Mouse (Mus musculus): Measurements from ENCODE around the gene Lypd6b.

Lypd6b gene

DNA sequence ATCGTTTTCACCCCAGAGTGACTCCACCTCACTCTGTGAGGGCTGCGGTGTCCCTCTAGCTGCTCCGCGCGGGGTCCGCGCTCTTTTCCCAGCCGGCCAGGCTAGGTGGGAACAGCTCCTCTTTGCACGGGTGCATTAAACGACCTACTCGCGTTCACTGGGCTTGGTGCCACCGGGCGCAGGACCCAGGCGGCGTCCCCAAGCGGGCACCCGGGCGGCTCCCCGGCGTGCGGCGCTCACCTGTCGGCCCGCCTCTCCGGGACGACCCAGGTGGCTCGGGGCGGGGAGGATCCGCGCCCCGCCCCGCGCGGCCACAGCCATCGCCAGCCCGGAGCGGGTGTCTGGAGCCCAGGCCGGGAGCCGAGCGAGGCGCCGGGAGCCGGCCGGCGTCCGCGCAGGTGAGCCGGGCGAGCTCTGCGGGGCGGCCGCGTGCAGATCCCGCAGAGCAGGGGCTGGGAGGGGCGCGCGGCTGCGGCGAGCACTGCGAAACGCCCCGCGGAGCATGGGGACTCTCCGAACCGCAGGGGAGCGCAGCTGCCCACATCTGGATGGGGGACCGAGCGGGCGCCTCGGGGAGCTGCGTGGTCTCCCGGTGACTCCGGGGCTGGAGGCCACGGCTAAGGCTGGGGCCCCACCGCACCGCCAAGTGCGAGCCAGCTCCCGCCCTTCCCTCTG lies at the start of gene Lypd6b:
Gene Lypd6b, plus strand, starts transcription at position 313 of the 675 bp plus-strand sequence.
- peak; percentile 29 for DNase-seq (ENCODE audit: low spot score)

DNA sequence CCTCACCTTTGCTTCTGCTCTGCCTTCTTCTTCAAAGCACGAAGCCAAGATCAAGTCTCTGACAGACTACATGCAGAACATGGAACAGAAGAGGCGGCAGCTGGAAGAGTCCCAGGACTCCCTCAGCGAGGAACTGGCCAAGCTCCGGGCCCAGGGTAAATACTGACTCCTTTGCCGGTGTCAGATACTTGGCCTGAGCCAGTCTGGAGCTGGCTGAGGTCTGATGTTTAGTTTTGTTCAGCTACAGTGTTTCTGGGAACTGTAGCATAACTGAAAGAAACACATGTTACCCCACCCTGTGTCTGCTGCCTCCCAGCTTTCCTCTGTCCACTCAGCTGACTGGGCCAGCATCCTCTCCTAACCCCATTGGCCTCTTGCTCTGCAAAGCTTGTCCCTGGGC lies 48.4 kb upstream of the Lypd6b start:
- DNase-seq (ENCODE audit: low spot score) = no peak

DNA sequence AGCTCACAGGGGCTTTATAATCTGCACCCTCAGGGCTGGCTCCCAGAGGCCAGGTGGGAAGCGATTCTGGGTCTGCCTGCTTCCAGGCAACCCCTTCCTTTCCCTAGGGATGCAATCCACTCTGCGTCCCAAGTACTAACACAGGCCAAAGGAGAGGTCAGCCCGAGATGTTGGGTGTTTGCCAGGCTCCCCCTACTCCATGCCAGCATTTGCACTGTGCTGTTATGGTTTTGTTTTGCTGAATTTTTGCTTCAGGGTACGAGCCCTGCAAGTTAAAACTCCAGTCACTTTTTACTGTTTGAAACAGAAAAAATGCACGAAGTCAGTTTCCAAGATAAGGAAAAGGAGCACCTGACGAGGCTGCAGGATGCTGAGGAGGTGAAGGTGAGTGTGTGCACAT lies 46.5 kb upstream of the Lypd6b start:
- no peak for DNase-seq (ENCODE audit: low spot score)

DNA sequence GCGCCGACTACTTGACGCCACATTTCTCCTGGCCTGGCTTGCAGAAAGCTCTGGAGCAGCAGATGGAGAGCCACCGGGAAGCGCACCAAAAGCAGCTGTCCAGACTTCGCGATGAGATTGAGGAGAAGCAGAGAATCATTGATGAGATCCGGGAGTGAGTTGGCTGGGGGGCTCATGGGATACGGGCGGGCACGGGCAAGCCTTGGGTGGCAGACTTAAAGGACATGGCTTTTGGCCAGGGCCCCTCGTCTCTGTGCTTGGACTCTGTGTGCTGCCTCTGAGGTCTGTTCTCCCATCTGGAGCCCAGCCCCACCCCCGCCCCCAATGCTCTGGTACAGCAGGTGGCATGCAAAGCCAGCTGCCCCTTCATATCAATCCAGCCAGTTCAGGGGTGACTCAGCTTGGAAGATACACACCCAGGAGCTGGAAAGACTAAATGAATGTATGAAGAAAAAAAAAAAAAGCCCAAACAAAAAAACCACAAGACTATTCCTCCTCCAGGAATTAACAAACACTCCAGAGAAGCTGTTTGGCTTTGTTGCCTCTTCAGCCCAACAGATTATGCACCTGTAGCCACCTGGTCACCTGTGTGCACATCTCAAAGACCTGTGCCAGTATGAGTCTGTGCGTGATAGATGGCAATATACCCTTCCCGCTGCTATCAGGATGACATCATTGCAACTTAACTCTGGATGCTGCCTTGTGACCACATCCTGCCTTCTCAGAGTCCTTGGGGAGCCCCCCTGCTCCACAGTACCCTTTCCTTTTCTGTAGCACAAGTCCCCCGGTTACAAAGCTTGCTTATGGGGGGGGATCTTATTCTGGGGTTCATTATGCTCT lies 45.4 kb upstream of the Lypd6b start:
- no peak for DNase-seq (ENCODE audit: low spot score)

DNA sequence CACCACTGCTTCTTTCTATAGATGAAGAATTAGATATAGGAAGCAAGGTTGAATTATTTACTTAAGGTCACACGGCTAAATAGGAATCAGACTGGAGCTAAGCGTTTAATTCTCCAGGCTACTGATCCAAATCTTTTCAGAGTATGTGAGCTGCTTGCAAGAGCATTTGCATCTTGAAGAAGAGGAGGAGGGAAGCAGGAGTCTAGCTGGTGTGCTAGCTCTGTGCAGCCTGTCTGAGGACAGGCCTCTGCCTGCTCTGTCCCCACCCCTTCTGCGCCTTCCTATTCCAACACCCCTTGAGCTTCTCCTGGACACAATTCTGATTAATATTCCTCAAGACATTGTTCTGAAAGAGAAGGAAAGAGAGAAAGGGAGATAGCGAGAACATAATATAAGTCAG lies 44.6 kb upstream of the Lypd6b start:
- no peak for DNase-seq (ENCODE audit: low spot score)

DNA sequence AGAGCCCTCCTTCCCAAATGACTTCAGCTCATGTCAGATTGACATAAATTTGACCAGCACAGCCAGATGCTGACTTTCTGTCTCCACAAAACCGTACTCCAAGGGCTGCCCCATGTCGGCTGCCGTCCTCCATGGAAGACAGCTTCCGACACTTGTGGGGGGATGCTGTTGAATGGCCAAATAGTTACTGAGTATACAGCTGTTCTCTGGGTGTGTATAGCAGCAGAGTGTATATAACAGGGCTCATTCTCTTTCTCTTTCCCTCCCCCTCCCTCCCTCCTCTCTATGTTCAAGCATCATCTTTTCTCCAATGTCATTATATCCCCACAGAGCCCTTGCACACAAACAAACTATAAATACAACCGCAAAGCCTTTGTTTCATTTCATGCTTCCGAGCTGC lies 43.7 kb upstream of the Lypd6b start:
- no peak for DNase-seq (ENCODE audit: low spot score)

DNA sequence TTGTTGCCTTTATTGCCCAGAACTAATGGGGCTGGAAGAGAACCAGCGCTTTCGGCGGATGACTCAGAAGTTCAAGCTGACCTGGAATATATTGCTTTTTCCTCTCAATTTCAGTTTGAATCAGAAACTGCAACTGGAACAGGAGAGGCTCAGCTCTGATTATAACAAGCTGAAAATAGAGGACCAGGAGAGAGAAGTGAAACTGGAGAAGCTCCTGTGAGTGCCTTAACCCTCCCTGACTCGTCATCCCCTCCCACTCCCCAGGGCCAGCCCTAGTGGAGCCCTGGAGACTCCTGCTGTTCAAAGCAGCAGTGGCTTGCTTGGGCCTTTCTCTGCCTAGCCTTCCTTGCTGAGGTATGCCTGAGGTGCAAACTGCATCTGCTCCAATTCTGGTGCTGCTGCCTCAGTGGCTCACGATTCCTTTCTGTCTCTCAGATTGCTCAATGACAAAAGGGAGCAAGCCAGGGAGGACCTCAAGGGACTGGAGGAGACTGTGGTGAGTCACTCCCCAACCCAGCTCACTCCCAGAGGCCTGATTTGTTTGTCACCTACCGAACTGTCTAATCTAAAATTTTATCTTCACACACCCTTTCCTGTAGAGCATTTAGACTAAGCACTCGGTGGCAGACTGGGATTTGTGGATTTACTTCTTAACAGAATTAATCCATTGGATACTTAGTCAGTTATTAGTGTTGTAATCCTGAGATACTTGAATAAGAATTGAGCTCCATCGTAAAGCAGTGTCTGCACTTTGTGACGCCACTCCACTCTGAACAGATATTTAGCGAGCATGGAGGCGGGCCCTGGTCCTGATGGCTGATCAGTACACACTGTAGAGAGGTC lies 43.0 kb upstream of the Lypd6b start:
- DNase-seq (ENCODE audit: low spot score) = no peak

DNA sequence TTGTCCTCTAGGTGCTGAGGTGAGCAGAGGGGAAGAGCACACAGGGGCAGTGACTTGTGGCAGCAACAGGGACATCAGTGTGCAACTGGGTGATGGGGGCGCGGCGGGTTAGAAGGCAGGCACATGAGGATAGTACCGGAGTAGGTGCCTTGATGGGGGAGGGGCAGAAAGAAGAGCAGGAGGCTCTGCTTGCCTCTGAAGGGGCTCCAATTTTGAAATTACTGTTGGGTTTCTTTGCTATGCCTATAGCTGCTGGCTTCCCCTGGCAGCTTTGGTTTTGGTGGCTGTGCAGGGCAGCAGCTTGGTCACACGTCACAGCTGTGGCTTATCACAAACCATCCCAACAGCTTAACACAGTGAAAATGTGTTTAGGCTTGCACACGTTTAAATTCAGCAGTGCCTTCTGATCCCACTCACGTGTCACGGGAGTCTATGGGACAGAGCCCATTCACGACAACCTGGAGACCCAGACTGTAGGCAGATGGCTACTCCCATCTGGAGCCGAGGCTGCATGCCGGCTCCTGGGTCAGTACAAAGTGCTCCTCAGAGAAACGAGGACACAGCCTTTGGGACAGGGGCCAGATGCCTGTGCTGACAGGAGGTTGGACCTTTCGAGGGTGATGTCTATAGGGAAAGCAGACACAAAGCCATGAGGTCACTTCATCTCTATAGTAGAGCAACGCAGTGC lies 42.2 kb upstream of the Lypd6b start:
- DNase-seq (ENCODE audit: low spot score) = no peak

DNA sequence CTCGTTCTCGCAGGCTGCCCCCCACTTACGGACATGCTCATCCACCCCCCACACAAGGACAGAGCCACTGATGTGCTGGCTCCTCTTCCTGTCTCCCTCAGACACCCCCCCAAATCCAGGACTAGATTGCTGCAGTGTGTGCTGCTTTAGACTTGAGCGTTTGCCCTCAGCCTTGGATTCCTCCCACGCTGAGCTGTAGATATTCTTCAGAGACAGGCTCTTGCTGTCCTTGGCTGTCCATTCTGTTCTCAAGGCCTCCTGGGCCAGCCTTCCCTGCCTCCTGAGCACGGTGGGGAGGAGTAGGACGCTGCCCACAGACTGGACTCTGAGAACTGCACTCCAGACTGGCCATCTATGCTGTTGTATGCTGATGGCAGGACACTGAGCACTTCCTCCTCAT lies 40.5 kb upstream of the Lypd6b start:
- DNase-seq (ENCODE audit: low spot score) = no peak

DNA sequence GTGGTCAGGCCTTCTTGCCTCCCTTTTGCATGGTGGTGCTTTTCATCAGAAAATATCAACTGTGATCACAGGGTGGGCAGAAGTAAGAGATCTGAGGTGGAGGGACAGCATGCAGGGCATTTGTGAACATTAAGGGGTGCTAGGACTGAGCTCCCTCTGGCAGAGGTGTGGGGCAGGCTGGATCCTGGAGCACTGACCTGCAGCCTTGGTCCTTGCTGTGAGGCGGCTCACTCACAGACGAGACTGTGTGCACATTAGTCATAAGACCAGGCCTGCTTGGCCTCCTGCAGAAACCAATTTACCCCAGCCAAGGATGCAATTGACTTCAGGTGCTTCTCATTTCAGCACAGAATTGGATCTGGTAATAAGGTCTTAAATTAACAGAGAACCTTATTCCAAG lies 39.8 kb upstream of the Lypd6b start:
- DNase-seq (ENCODE audit: low spot score) = no peak

DNA sequence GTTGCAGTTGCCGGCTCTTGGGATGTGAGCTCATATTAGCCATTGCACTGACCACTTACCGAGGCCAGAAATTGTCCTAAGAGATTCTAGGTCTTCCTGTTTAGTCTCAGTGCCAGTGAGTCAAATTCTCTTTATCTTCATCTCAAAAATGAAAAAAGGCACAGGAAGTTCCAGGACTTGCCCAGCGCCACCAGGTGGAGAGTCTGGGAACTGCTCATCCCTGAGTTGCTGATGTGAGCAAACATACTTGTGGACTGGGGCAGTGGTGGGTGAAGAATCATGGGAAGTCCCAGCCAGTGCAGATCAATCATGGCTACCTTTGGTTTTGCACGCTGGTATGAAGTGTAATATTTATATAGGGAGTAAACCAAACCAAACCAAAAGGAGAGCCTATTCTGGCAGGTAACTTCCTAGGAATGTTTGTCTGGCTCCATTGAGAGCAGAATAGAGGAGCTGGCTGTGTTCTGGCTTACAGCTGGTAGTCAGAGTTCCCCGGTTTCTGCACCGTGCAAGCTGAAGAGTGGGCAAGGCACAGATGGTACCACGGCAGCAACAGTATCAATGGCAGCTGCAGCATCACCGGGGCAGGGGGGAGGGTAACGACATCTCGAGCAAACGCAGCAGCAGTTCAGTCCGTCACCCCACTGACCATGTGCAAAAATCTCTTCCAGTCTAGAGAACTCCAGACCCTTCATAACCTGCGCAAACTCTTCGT lies 38.7 kb upstream of the Lypd6b start:
- DNase-seq (ENCODE audit: low spot score) = no peak

DNA sequence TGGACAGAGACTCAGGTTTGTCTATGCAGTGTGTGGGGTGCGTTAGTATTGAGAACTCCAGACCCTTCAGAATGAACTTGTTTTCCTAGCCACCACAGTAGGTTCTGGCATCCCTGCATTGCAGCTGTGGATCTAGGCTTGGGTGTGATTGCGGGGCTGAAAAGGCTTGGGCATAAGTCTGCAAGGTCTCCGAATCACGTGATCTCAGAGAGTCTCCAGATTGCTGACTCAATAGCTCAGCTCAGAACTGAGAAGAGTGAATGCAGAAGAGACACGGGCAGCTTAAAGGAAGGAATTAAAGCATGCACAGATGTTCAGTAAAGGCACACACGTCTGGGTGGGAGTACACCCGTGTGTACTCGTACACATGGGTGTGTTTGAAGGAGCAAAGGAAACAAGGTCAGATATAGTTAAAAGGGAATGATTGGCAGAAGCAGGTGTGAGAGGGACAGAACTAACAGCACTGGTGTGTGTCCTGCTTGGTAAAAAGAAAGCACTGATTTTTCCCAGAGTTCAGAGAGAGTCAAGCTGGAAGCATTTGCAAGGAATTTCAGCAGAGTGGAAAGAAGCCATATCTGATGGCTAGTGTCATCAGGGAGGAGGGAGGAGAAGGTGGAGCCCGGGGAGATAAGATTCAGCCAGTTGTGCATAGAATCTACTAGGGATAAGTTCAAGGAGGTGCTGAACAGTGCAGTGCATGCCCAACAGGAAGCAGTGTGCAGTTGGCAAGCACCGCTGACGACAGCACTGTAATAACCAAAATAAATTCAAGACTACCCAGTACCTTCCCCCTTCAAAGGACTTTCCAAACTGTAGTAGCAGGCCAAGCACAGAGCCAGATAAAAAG lies 37.5 kb upstream of the Lypd6b start:
- no peak for DNase-seq (ENCODE audit: low spot score)

DNA sequence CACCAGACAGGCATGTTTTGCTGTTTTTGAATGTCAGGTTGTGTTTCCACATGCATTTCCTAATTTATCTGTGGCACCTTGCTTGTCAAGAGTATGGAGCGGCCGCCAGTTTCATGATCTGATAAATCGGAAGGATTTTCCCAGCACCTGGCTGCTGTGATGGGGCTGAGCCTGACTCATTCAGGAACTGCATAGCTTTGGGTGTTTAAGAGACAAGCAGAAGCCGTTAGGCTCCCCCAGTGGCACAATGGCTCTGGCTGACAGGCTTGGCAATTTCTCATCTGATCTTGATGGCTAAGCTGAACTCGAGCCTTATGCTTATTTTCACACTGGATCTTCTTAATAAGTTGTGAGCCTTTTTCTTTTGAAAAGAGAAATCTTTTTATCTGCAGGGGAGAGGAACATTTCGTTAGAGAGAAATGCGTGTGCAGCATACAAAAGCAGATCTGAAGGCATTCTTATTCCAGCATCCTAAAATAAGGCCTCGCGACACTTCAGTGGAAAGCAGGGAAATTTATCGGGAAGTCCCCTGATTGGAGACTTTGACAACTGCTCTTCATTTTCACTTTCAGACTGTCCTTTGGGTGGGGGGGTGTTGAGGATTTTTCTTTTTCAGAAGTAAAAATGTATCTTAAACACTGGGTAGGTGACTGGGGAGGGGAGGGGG lies 35.8 kb upstream of the Lypd6b start:
- no peak for DNase-seq (ENCODE audit: low spot score)

DNA sequence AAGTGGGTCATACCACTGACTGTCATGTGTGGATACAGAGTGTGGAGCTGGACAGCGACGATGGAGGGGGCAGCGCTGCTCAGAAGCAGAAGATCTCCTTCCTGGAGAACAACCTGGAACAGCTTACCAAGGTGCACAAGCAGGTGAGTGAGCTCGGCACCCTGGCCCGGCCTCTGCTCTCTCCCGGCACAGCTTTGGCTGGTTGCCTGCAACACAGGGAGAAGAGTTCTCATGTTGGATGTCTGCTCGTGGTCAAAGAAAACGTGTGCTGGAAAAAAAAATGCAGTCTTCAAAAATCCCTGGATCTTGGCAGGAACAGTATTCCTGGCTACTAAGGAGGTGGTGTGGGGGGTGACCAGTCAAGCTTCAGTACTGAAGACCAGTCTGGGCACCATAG lies 35.3 kb upstream of the Lypd6b start:
- no peak for DNase-seq (ENCODE audit: low spot score)

DNA sequence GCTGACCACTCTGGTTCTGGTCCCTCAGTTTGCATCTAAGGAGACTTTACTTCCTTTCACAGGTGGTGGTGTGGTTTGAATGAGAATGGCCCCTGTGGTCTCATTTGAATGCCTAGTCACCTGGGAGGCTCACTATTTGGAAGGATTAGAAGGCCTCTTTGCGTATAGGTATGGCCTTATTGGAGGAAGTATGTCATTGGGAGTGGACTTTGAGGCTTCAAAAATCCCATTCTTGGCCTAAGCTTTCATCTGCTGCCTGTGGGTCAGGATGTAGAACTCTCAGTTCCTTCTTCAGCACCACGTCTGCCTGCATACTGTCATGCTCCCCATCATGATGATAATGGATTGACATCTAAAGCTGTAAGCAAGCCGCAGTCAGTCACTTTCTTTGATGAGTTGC lies 34.4 kb upstream of the Lypd6b start:
- no peak for DNase-seq (ENCODE audit: low spot score)

DNA sequence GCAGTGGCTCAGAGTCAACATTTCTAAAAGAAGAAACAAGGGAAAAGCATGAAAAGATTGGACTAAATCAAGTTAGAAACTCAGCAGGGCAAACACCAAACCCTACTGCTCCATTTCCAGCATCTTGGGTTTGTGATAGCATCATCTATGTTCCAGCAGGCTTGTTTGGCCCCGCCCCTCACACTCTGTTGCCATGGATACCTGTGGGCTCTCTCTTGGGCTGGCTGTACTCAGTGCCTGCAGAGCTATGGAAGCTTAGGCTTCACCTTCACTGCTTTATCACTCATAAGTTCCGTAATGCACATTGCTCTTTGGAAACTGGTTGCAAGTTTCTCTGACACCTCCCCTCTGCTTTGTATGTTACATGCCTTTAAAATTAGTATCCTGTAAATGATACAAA lies 32.4 kb upstream of the Lypd6b start:
- no peak for DNase-seq (ENCODE audit: low spot score)

DNA sequence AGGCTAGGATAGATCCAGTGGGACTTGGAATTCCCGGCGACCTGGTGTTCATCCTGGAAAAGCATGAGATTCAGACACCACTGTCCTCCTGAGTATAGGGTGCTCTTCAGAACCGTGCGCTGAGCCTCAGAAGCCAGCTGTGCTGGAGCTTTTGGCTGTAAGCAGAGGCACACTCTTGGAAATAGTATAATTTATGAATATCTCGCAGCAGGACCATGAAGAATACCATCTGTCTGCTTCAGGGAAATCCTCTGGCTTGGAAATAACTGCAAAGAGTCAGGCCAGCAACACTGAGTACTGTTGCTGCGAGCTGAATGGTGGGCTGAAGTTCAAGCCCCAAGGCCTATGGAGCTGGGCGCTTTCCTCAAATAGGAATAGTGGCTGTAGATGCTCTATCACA lies 29.9 kb upstream of the Lypd6b start:
- no peak for DNase-seq (ENCODE audit: low spot score)

DNA sequence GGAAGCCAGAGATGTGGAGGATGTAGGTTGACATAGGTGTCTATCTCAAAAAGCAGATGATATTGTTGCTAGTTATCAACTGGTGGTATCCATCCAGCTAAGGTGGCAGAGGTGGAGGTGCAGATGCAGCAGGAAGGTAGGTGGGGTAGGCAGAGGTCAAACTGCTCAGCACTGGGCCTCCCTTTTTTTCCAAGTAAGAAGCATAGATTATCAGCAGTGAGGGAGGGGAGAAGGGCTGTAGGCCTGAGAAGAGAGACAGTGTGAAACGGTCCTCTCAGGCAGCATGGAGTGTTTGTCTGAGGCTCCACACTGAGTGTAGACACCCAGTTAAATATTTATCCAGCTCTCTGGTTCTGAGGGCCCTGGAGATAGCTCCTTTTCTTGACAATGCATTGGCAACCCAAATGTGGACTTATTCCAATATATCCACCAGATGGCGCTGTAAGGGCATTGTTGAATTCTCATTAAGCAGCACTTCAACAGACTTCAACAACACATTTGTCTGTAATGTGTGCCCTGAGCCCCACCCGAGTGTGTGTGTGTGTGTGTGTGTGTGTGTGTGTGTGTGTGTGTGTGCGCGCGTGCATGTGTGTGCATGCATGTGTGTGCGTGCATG lies 23.0 kb upstream of the Lypd6b start:
- DNase-seq (ENCODE audit: low spot score) = peak; percentile 64

DNA sequence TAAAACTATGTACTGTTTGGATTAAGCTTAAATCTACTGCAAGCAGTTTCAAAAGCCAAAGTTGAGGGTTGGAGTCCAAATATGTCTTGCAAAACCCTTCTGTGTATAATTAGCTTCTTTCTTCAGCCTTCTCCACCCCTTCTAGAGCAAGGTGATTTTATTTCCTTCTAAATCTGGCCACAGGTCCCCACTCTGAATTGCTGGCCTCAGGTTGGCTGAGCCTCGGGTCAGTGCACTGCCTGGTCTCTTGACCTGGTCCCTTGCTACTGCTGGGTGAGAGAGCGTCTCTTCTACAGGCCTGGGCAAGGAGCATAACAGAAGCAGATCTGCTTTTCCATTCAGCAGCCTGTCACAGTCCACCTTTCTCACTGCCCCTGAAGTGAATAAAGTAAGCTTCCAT lies 18.6 kb upstream of the Lypd6b start:
- no peak for DNase-seq (ENCODE audit: low spot score)

DNA sequence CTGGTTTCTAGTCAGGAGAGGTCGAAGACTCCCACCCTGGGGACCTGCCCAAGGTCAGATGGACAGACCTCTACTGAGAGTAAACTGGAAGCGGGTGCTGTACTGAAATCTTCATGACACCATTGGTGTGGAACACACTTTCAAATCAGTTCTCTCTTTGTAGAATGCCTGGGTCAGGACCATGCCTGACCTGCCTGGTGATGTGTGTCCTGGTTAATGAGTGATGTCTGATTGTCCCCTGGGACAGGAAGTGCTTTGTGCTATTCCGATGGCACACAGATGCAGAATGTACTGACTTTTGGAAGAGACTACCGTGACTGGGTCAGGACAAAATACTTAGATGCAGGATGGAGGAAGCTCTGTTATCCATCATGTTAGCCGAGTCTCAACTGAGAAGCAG lies 17.0 kb upstream of the Lypd6b start:
- no peak for DNase-seq (ENCODE audit: low spot score)

Data from yolk sac, embryonic 10.5 days (tissue).